Mouse (Mus musculus): ENCODE measurements around the gene Actn3. TPM values are rescaled to one million over a fixed set of nuclear protein-coding genes. Genes with fewer than 3 reads are reported as not detected.
"Not testable (repeated sequence)": the region's sequence is repeated elsewhere in the genome, so short reads cannot be mapped to it uniquely, and the experiment has no call there.

Actn3 gene
- polyA plus RNA-seq, 1 experiment from 2014 or later = 3.1 TPM

- Histone ChIP-seq H3K9me3 (no peaks in the 10 kb centered on the region), H3K36me3 (peaks cover 7% of the 10 kb centered on the region), H3K27ac (replicated peaks) (no peak overlapping the region), H3K4me2 (no peak overlapping the region), H3K27me3 (no peaks in the 10 kb centered on the region), H3K9ac (no peak overlapping the region), H3K4me3 (no peak overlapping the region), H3K4me1 (replicated peaks) (peaks cover 24% of the 10 kb centered on the region)
- 91% methylated on average over 8 of the region's 8 CpGs for WGBS
- ATAC-seq (ENCODE audit: low read depth) = no peak
These were observed 43.7 kb downstream of the Actn3 start for GRCm38 (mm10) chr19:4833977-4834376.

GRCm38 (mm10) chr19:4829156-4829555 is 48.6 kb downstream of the Actn3 start:
- peaks cover 35% of the 10 kb centered on the region for H3K36me3 ChIP-seq
- H3K9ac ChIP-seq = no peak overlapping the region
- no peaks in the 10 kb centered on the region for H3K27me3 ChIP-seq
- no peaks in the 10 kb centered on the region for H3K9me3 ChIP-seq
- H3K4me3 ChIP-seq = no peak overlapping the region
- ATAC-seq (ENCODE audit: low read depth) = no peak
- no peak overlapping the region for H3K4me2 ChIP-seq
- H3K4me1 ChIP-seq (replicated peaks) = peaks cover 8% of the 10 kb centered on the region; the same call in 1 of the 2 replicates
- H3K27ac ChIP-seq (replicated peaks) = no peak overlapping the region
- WGBS = 64% methylated on average over 7 of the region's 7 CpGs

- no peaks in the 10 kb centered on the region for H3K9me3 ChIP-seq
- 57% methylated on average over 16 of the region's 16 CpGs for WGBS
- no peak overlapping the region for H3K27ac ChIP-seq (replicated peaks)
- peaks cover 8% of the 10 kb centered on the region; the same call in 1 of the 2 replicates for H3K4me1 ChIP-seq (replicated peaks)
- H3K4me2 ChIP-seq = no peak overlapping the region
- H3K36me3 ChIP-seq = peaks cover 35% of the 10 kb centered on the region
- ATAC-seq (ENCODE audit: low read depth) = no peak
- H3K27me3 ChIP-seq = no peaks in the 10 kb centered on the region
- no peak overlapping the region for H3K4me3 ChIP-seq
- H3K9ac ChIP-seq = no peak overlapping the region
These were observed 49.1 kb downstream of the Actn3 start for GRCm38 (mm10) chr19:4828444-4829114.

GRCm38 (mm10) chr19:4820678-4821303 is 56.9 kb downstream of the Actn3 start:
- ATAC-seq (ENCODE audit: low read depth) = no peak
- H3K4me3 ChIP-seq = no peak overlapping the region
- H3K27me3 ChIP-seq = no peaks in the 10 kb centered on the region
- whole genome bisulfite sequencing = 88% methylated on average over 5 of the region's 5 CpGs
- no peaks in the 10 kb centered on the region for H3K9me3 ChIP-seq
- H3K4me2 ChIP-seq = no peak overlapping the region
- H3K4me1 ChIP-seq (replicated peaks) = no peaks in the 10 kb centered on the region
- H3K27ac ChIP-seq (replicated peaks) = no peak overlapping the region
- H3K36me3 ChIP-seq = peaks cover 16% of the 10 kb centered on the region
- H3K9ac ChIP-seq = no peak overlapping the region

- H3K27ac ChIP-seq (replicated peaks) = no peak overlapping the region
- H3K36me3 ChIP-seq = no peaks in the 10 kb centered on the region
- no peaks in the 10 kb centered on the region for H3K27me3 ChIP-seq
- H3K9me3 ChIP-seq = no peaks in the 10 kb centered on the region
- peaks cover 1% of the 10 kb centered on the region; the same call in 1 of the 2 replicates for H3K4me1 ChIP-seq (replicated peaks)
- no peak for ATAC-seq (ENCODE audit: low read depth)
- no peak overlapping the region for H3K9ac ChIP-seq
- H3K4me3 ChIP-seq = no peak overlapping the region
- no peak overlapping the region for H3K4me2 ChIP-seq
- WGBS = 61% methylated on average over 1 of the region's 1 CpGs
These were observed 60.4 kb downstream of the Actn3 start for GRCm38 (mm10) chr19:4817182-4817835.

- H3K9me3 ChIP-seq = no peaks in the 10 kb centered on the region
- no peak overlapping the region for H3K9ac ChIP-seq
- H3K27ac ChIP-seq (replicated peaks) = no peak overlapping the region
- H3K27me3 ChIP-seq = no peaks in the 10 kb centered on the region
- WGBS = 83% methylated on average over 6 of the region's 6 CpGs
- H3K36me3 ChIP-seq = no peaks in the 10 kb centered on the region
- ATAC-seq (ENCODE audit: low read depth) = no peak
- H3K4me3 ChIP-seq = no peak overlapping the region
- no peak overlapping the region for H3K4me2 ChIP-seq
- peaks cover 27% of the 10 kb centered on the region for H3K4me1 ChIP-seq (replicated peaks)
These were observed 64.7 kb downstream of the Actn3 start for GRCm38 (mm10) chr19:4813015-4813414.

GRCm38 (mm10) chr19:4812334-4812949 is 65.3 kb downstream of the Actn3 start:
- Histone ChIP-seq H3K27ac (replicated peaks) (peak overlapping the region; percentile 91), H3K4me3 (peak overlapping the region; percentile 79), H3K4me2 (peak overlapping the region; percentile 99), H3K9ac (peak overlapping the region; percentile 81), H3K4me1 (replicated peaks) (peaks cover 33% of the 10 kb centered on the region)
- ATAC-seq (ENCODE audit: low read depth); H3K27me3 ChIP-seq; H3K36me3 ChIP-seq; H3K9me3 ChIP-seq: not testable (repeated sequence)
- WGBS = 80% methylated on average over 8 of the region's 8 CpGs

- 6% methylated on average over 12 of the region's 12 CpGs for WGBS
These were observed 65.8 kb downstream of the Actn3 start for GRCm38 (mm10) chr19:4811909-4812242.

More at GRCm38 (mm10) chr19:4811909-4812242, 65.8 kb downstream of the Actn3 start:
- H3K9me3 ChIP-seq = no peaks in the 10 kb centered on the region
- H3K4me2 ChIP-seq = peak overlapping the region; percentile 99
- H3K36me3 ChIP-seq = no peaks in the 10 kb centered on the region
- peaks cover 36% of the 10 kb centered on the region for H3K4me1 ChIP-seq (replicated peaks)
- no peaks in the 10 kb centered on the region for H3K27me3 ChIP-seq
- peak; percentile 17; the same call in 1 of the 2 replicates for ATAC-seq (ENCODE audit: low read depth)
- peak overlapping the region; percentile 79 for H3K4me3 ChIP-seq
- peak overlapping the region; percentile 91 for H3K27ac ChIP-seq (replicated peaks)
- H3K9ac ChIP-seq = peak overlapping the region; percentile 81

Other genes with a start within 250 kb of the Actn3 start
- 5.3 and 5.7 TPM in 2 replicates for gene Gm960, start 179.2 kb downstream of the Actn3 start, polyA plus RNA-seq (2015; fragmentation: Nextera tagmentation; extraction: Ambion mirVana)
- gene Sptbn2, start 166.7 kb downstream of the Actn3 start, polyA plus RNA-seq (2015; fragmentation: Nextera tagmentation; extraction: Ambion mirVana) = 29.5 and 30.4 TPM in 2 replicates
- gene Rbm4b, start 121.4 kb downstream of the Actn3 start, polyA plus RNA-seq (2015; fragmentation: Nextera tagmentation; extraction: Ambion mirVana) = 164 and 184 TPM in 2 replicates
- gene Rbm4, start 84.0 kb downstream of the Actn3 start, polyA plus RNA-seq (2015; fragmentation: Nextera tagmentation; extraction: Ambion mirVana) = 94.7 and 110 TPM in 2 replicates
- 28.5 and 37.3 TPM in 2 replicates for gene Gm21992, start 66.3 kb downstream of the Actn3 start, polyA plus RNA-seq (2015; fragmentation: Nextera tagmentation; extraction: Ambion mirVana)
- gene Rbm14, start 66.3 kb downstream of the Actn3 start, polyA plus RNA-seq (2015; fragmentation: Nextera tagmentation; extraction: Ambion mirVana) = 64.0 and 69.5 TPM in 2 replicates
- 43.7 and 44.7 TPM in 2 replicates for gene Ccs, start 38.6 kb downstream of the Actn3 start, polyA plus RNA-seq (2015; fragmentation: Nextera tagmentation; extraction: Ambion mirVana)
- 0.35 and 0.45 TPM in 2 replicates for gene Ccdc87, start 38.5 kb downstream of the Actn3 start, polyA plus RNA-seq (2015; fragmentation: Nextera tagmentation; extraction: Ambion mirVana)
- 66.7 and 70.4 TPM in 2 replicates for gene Ctsf, start 22.8 kb downstream of the Actn3 start, polyA plus RNA-seq (2015; fragmentation: Nextera tagmentation; extraction: Ambion mirVana)
- gene Zdhhc24, start 759 bp upstream of the Actn3 start, polyA plus RNA-seq (2015; fragmentation: Nextera tagmentation; extraction: Ambion mirVana) = 19.5 and 22.1 TPM in 2 replicates
- gene Bbs1, start 28.7 kb upstream of the Actn3 start, polyA plus RNA-seq (2015; fragmentation: Nextera tagmentation; extraction: Ambion mirVana) = 7.6 and 9.4 TPM in 2 replicates
- 109 and 120 TPM in 2 replicates for gene Dpp3, start 50.4 kb upstream of the Actn3 start, polyA plus RNA-seq (2015; fragmentation: Nextera tagmentation; extraction: Ambion mirVana)
- 8.1 and 9.3 TPM in 2 replicates for gene Peli3, start 65.2 kb upstream of the Actn3 start, polyA plus RNA-seq (2015; fragmentation: Nextera tagmentation; extraction: Ambion mirVana)
- gene Mrpl11, start 84.2 kb upstream of the Actn3 start, polyA plus RNA-seq (2015; fragmentation: Nextera tagmentation; extraction: Ambion mirVana) = 105 and 117 TPM in 2 replicates
- gene Npas4, start 112.4 kb upstream of the Actn3 start, polyA plus RNA-seq (2015; fragmentation: Nextera tagmentation; extraction: Ambion mirVana) = 0.12 and 0.25 TPM in 2 replicates
- gene Slc29a2, start 146.0 kb upstream of the Actn3 start, polyA plus RNA-seq (2015; fragmentation: Nextera tagmentation; extraction: Ambion mirVana) = 7.9 TPM in 2 replicates
- gene B4gat1, start 160.9 kb upstream of the Actn3 start, polyA plus RNA-seq (2015; fragmentation: Nextera tagmentation; extraction: Ambion mirVana) = 61.1 and 64.5 TPM in 2 replicates
- 3.1 and 5.1 TPM in 2 replicates for gene AC124502.3, start 161.0 kb upstream of the Actn3 start, polyA plus RNA-seq (2015; fragmentation: Nextera tagmentation; extraction: Ambion mirVana)
- 43.5 and 51.7 TPM in 2 replicates for gene Brms1, start 163.4 kb upstream of the Actn3 start, polyA plus RNA-seq (2015; fragmentation: Nextera tagmentation; extraction: Ambion mirVana)
- 1.4 TPM in 2 replicates for gene Rin1, start 172.6 kb upstream of the Actn3 start, polyA plus RNA-seq (2015; fragmentation: Nextera tagmentation; extraction: Ambion mirVana)
- 26.3 and 28.2 TPM in 2 replicates for gene Cd248, start 190.2 kb upstream of the Actn3 start, polyA plus RNA-seq (2015; fragmentation: Nextera tagmentation; extraction: Ambion mirVana)
- 8.4 and 10.1 TPM in 2 replicates for gene Tmem151a, start 207.6 kb upstream of the Actn3 start, polyA plus RNA-seq (2015; fragmentation: Nextera tagmentation; extraction: Ambion mirVana)
- 51.3 and 67.5 TPM in 2 replicates for gene Yif1a, start 210.6 kb upstream of the Actn3 start, polyA plus RNA-seq (2015; fragmentation: Nextera tagmentation; extraction: Ambion mirVana)
- gene Cnih2, start 220.6 kb upstream of the Actn3 start, polyA plus RNA-seq (2015; fragmentation: Nextera tagmentation; extraction: Ambion mirVana) = 267 and 318 TPM in 2 replicates
- gene Rab1b, start 229.2 kb upstream of the Actn3 start, polyA plus RNA-seq (2015; fragmentation: Nextera tagmentation; extraction: Ambion mirVana) = 211 and 234 TPM in 2 replicates
- 73.7 and 80.2 TPM in 2 replicates for gene Klc2, start 240.7 kb upstream of the Actn3 start, polyA plus RNA-seq (2015; fragmentation: Nextera tagmentation; extraction: Ambion mirVana)